22 mouse cellular contexts compared by ENCODE assay signal in genomic region chr4:4971800-4972319, GRCm38 (mm10).
DNase-seq lines count a peak whose midpoint lies in the region; ATAC-seq and TF ChIP-seq lines count a peak whose summit lies in the region.
"Had no signal": no experiment of that assay in that cellular context is flagged by ENCODE, and none has a peak within 500 bp of the region (broad histone marks: within the 10 kb centered on the region; RNA-seq: fewer than 3 reads in every experiment).

No protein-coding gene starts in this region.

- H3K36me3 ChIP-seq in hindbrain, postnatal 0 days (ENCODE audit: insufficient read depth, low read length) = no peaks in the 10 kb centered on the region
- H3K36me3 ChIP-seq in hindbrain, embryonic 14.5 days (replicated peaks; ENCODE audit: control insufficient read depth, insufficient read depth) = no peaks in the 10 kb centered on the region
- H3K36me3 ChIP-seq: forebrain, embryonic 12.5 days; heart, embryonic 15.5 days; hindbrain, embryonic 13.5 days; intestine, embryonic 15.5 days; limb, embryonic 12.5 days; liver, embryonic 13.5 days had no signal

- intact Hi-C loops in gastrocnemius, postnatal 14 days (cut with DNase I; ENCODE audit: low total_unique reads) = no loop called here

- no peaks in the 10 kb centered on the region for H3K27me3 ChIP-seq in hindbrain, postnatal 0 days (ENCODE audit: insufficient read depth, low read length)
- H3K27me3 ChIP-seq in hindbrain, embryonic 14.5 days (ENCODE audit: control insufficient read depth, insufficient read depth, low read length) = no peaks in the 10 kb centered on the region
- H3K27me3 ChIP-seq: CH12.LX; forebrain, embryonic 12.5 days; heart, embryonic 15.5 days; hindbrain, embryonic 13.5 days; intestine, embryonic 15.5 days; limb, embryonic 12.5 days; liver, embryonic 13.5 days had no signal

- H3K27ac ChIP-seq in hindbrain, postnatal 0 days = no peak overlapping the region
- H3K27ac ChIP-seq in hindbrain, embryonic 14.5 days = no peak overlapping the region
- H3K27ac ChIP-seq: forebrain, embryonic 12.5 days; heart, embryonic 15.5 days; hindbrain, embryonic 13.5 days; intestine, embryonic 15.5 days; limb, embryonic 12.5 days; liver, embryonic 13.5 days had no signal

- no peaks in the 10 kb centered on the region for H3K4me1 ChIP-seq in hindbrain, postnatal 0 days (ENCODE audit: insufficient read depth, low read length)
- H3K4me1 ChIP-seq in hindbrain, embryonic 14.5 days (replicated peaks; ENCODE audit: control insufficient read depth, insufficient read depth, low read length) = no peaks in the 10 kb centered on the region
- H3K4me1 ChIP-seq: forebrain, embryonic 12.5 days; heart, embryonic 15.5 days; hindbrain, embryonic 13.5 days; intestine, embryonic 15.5 days; limb, embryonic 12.5 days; liver, embryonic 13.5 days had no signal

- H3K4me2 ChIP-seq in hindbrain, postnatal 0 days (ENCODE audit: low read depth, low read length) = no peak overlapping the region
- no peak overlapping the region for H3K4me2 ChIP-seq in hindbrain, embryonic 14.5 days (replicated peaks)
- H3K4me2 ChIP-seq: forebrain, embryonic 12.5 days; heart, embryonic 15.5 days; hindbrain, embryonic 13.5 days; intestine, embryonic 15.5 days; limb, embryonic 12.5 days; liver, embryonic 13.5 days had no signal

- no peak overlapping the region for H3K9ac ChIP-seq in hindbrain, postnatal 0 days (replicated peaks; ENCODE audit: low read length)
- no peak overlapping the region for H3K9ac ChIP-seq in hindbrain, embryonic 14.5 days
- H3K9ac ChIP-seq: forebrain, embryonic 12.5 days; heart, embryonic 15.5 days; hindbrain, embryonic 13.5 days; intestine, embryonic 15.5 days; limb, embryonic 12.5 days; liver, embryonic 13.5 days had no signal

- no peak for TF ChIP-seq CTCF in hindbrain, postnatal 0 days (IDR thresholded peaks at IDR 0.05; ENCODE audit: low read depth)

- peak; percentile 3 for DNase-seq in gastrocnemius, postnatal 14 days
- DNase-seq in gastrocnemius, postnatal 10 days = no peak
- peak; percentile 14 for DNase-seq in hindbrain, postnatal 0 days (ENCODE audit: low spot score)
- no peak for DNase-seq in hindbrain, embryonic 14.5 days (ENCODE audit: low spot score)
- peak; percentile 51 for DNase-seq in lung, postnatal 10 days
- DNase-seq in lung, postnatal 36 days = no peak
- peak; percentile 29 for DNase-seq in adipocyte (ENCODE audit: low spot score)
- DNase-seq in neural tube, embryonic 10.5 days (ENCODE audit: extremely low spot score, low spot score) = no peak
- DNase-seq: adrenal gland, postnatal 25 days; cerebellum, adult 2 months; gastrocnemius, postnatal 36 days; kidney, adult 9 months; kidney, postnatal 25 days; liver, embryonic 13.5 days; midbrain, embryonic 14.5 days; thymus, postnatal 36 days had no signal

- WGBS in hindbrain, postnatal 0 days = 78% methylated on average over 2 of the region's 2 CpGs
- WGBS in hindbrain, embryonic 14.5 days = 90% methylated on average over 2 of the region's 2 CpGs

- no peaks in the 10 kb centered on the region for H3K9me3 ChIP-seq in hindbrain, postnatal 0 days (ENCODE audit: low read length)
- no peaks in the 10 kb centered on the region for H3K9me3 ChIP-seq in hindbrain, embryonic 14.5 days (ENCODE audit: control insufficient read depth, low read length)
- H3K9me3 ChIP-seq: forebrain, embryonic 12.5 days; heart, embryonic 15.5 days; hindbrain, embryonic 13.5 days; intestine, embryonic 15.5 days; limb, embryonic 12.5 days; liver, embryonic 13.5 days had no signal

- H3K4me3 ChIP-seq in hindbrain, postnatal 0 days (ENCODE audit: low read length) = no peak overlapping the region
- H3K4me3 ChIP-seq in hindbrain, embryonic 14.5 days (replicated peaks; ENCODE audit: low read length) = no peak overlapping the region
- H3K4me3 ChIP-seq: forebrain, embryonic 12.5 days; heart, embryonic 15.5 days; hindbrain, embryonic 13.5 days; intestine, embryonic 15.5 days; limb, embryonic 12.5 days; liver, embryonic 13.5 days had no signal

- no peak for ATAC-seq in hindbrain, postnatal 0 days
- ATAC-seq in hindbrain, embryonic 14.5 days (ENCODE audit: low FRiP score) = no peak
- ATAC-seq: intestine, embryonic 15.5 days had no signal

Comparison
In these comparisons a context has a peak if more than half of its experiments do, and no peak if none do; other contexts are left out.
1. DNase-seq: peak in gastrocnemius, postnatal 14 days (single experiment), hindbrain, postnatal 0 days (single experiment), lung, postnatal 10 days (single experiment) and adipocyte (single experiment); none in gastrocnemius, postnatal 10 days (single experiment), hindbrain, embryonic 14.5 days (single experiment), lung, postnatal 36 days (single experiment) and neural tube, embryonic 10.5 days (single experiment).